Mouse (Mus musculus) stomach, postnatal 0 days (tissue): ENCODE data around the gene Mapk11. TPM values are rescaled to one million over a fixed set of nuclear protein-coding genes. Genes with fewer than 3 reads are reported as not detected.

Experiments
- ATAC-seq: fragments of 200-750 bp; cut with Nextera tagmentation; 2 replicates; pipeline ENCODE4 v1.8.0; 2017; ENCODE audit not compliant: low FRiP score, low TSS enrichment
- DNase-seq: peaks from one replicate; pipeline ENCODE4 v3.0.0-alpha.2; 2016; ENCODE audit warnings: low spot score
- H3K27ac ChIP-seq: fragments of 300-500 bp; sonication (generic); replicated peaks from 2 replicates; pipeline ENCODE4 v1.5.1; 2014; ENCODE audit warnings: mild to moderate bottlenecking, control low read depth
- H3K27me3 ChIP-seq: fragments of 300-500 bp; sonication (generic); 2 replicates; pipeline ENCODE4 v1.6.1; 2014; ENCODE audit warnings: low read length; ENCODE audit not compliant: control insufficient read depth, insufficient read depth
- H3K36me3 ChIP-seq: fragments of 300-500 bp; sonication (generic); 2 replicates; pipeline ENCODE4 v1.6.1; 2014; ENCODE audit warnings: low read length, mixed read lengths; ENCODE audit not compliant: control insufficient read depth, insufficient read depth
- H3K4me1 ChIP-seq: fragments of 300-500 bp; sonication (generic); replicated peaks from 2 replicates; pipeline ENCODE4 v1.6.1; 2014; ENCODE audit warnings: antibody characterized with exemption; ENCODE audit not compliant: control insufficient read depth, insufficient read depth
- H3K4me2 ChIP-seq: fragments of 300-500 bp; sonication (generic); replicated peaks from 2 replicates; pipeline ENCODE4 v1.6.1; 2014; ENCODE audit warnings: low read depth, mild to moderate bottlenecking, control low read depth, moderate library complexity
- H3K4me3 ChIP-seq: fragments of 300-500 bp; sonication (generic); 2 replicates; pipeline ENCODE4 v1.5.1; 2014; ENCODE audit warnings: low read depth, low read length, control low read depth
- H3K9ac ChIP-seq: fragments of 300-500 bp; sonication (generic); 2 replicates; pipeline ENCODE4 v1.6.1; 2014; ENCODE audit warnings: mild to moderate bottlenecking, low read length, control low read depth, mixed read lengths
- H3K9me3 ChIP-seq: fragments of 300-500 bp; sonication (generic); 2 replicates; pipeline ENCODE4 v1.6.1; 2016; ENCODE audit warnings: low read length; ENCODE audit not compliant: control insufficient read depth
- CTCF ChIP-seq: IDR thresholded peaks from 2 replicates; pipeline ENCODE4 v1.5.1; 2016; ENCODE audit warnings: antibody characterized with exemption, low read depth, mild to moderate bottlenecking, moderate library complexity
- EP300 ChIP-seq: optimal IDR thresholded peaks from 2 replicates; pipeline ENCODE3; 2016; ENCODE audit warnings: antibody characterized with exemption
- WGBS: fragments of 180-500 bp; shearing (Covaris S2); extraction: QIAGEN DNeasy Blood & Tissue Kit; methylation state at CpG from one replicate; pipeline ENCODE4 v1.1.7; 2014; 5-methylcytosine and 5-hydroxymethylcytosine counted together
- polyA plus RNA-seq: library from polyadenylated mRNA; unstranded; fragments of >200 nt; fragmentation: Nextera tagmentation; extraction: Ambion mirVana; gene quantifications from 2 replicates; pipeline ENCODE4 v1.2.1, GENCODE M21; 2015

Mapk11 gene
- polyA plus RNA-seq, 1 experiment from 2014 or later, result 2.1 TPM

- DNase-seq, result no peak
- Histone ChIP-seq H3K4me3 (no peak overlapping the region; the same call in 1 of the 2 replicates), H3K4me2 (no peak overlapping the region; the same call in 1 of the 2 replicates), H3K4me1 (peaks cover 5% of the 10 kb centered on the region), H3K27ac (no peak overlapping the region), H3K9me3 (no peaks in the 10 kb centered on the region), H3K27me3 (peaks cover 3% of the 10 kb centered on the region; the same call in 1 of the 2 replicates), H3K36me3 (no peaks in the 10 kb centered on the region), H3K9ac (no peak overlapping the region)
- TF ChIP-seq CTCF (no peak), EP300 (no peak)
- ATAC-seq, result peak; percentile 14; the same call in 1 of the 2 replicates
- WGBS, result 63% methylated on average over 24 of the region's 24 CpGs
Observed at GRCm38 (mm10) chr15:89145813-89146350, 3.5 kb downstream of the Mapk11 start.

- 77% methylated on average over 11 of the region's 11 CpGs for WGBS
- no peaks in the 10 kb centered on the region for H3K36me3 ChIP-seq
- no peak for TF ChIP-seq CTCF
- TF ChIP-seq EP300, result no peak
- no peak overlapping the region for H3K4me3 ChIP-seq
- H3K4me2 ChIP-seq, result no peak overlapping the region
- H3K9me3 ChIP-seq, result no peaks in the 10 kb centered on the region
- ATAC-seq, result no peak
- H3K27me3 ChIP-seq, result peaks cover 5% of the 10 kb centered on the region; the same call in 1 of the 2 replicates
- no peak overlapping the region for H3K27ac ChIP-seq
- no peak overlapping the region for H3K9ac ChIP-seq
- no peak for DNase-seq
- H3K4me1 ChIP-seq, result peaks cover 4% of the 10 kb centered on the region
Observed at GRCm38 (mm10) chr15:89144965-89145364, 4.5 kb downstream of the Mapk11 start.

- Histone ChIP-seq H3K9me3 (no peaks in the 10 kb centered on the region), H3K9ac (no peak overlapping the region), H3K27me3 (peaks cover 5% of the 10 kb centered on the region), H3K27ac (no peak overlapping the region), H3K4me3 (no peak overlapping the region), H3K36me3 (no peaks in the 10 kb centered on the region), H3K4me2 (no peak overlapping the region), H3K4me1 (no peaks in the 10 kb centered on the region)
- 56% methylated on average over 2 of the region's 2 CpGs for WGBS
- no peak for ATAC-seq
- TF ChIP-seq EP300, result no peak
- no peak for TF ChIP-seq CTCF
- DNase-seq, result no peak
Observed at GRCm38 (mm10) chr15:89143134-89143533, 6.3 kb downstream of the Mapk11 start.

GRCm38 (mm10) chr15:89141905-89142304 is 7.5 kb downstream of the Mapk11 start:
- TF ChIP-seq EP300, result no peak
- TF ChIP-seq CTCF, result no peak
- no peaks in the 10 kb centered on the region for H3K36me3 ChIP-seq
- H3K4me2 ChIP-seq, result no peak overlapping the region
- H3K9me3 ChIP-seq, result no peaks in the 10 kb centered on the region
- no peak overlapping the region for H3K9ac ChIP-seq
- no peak overlapping the region for H3K27ac ChIP-seq
- WGBS, result 54% methylated on average over 4 of the region's 4 CpGs
- no peak for DNase-seq
- no peak overlapping the region for H3K4me3 ChIP-seq
- ATAC-seq, result no peak
- peaks cover 5% of the 10 kb centered on the region for H3K27me3 ChIP-seq
- no peaks in the 10 kb centered on the region for H3K4me1 ChIP-seq

GRCm38 (mm10) chr15:89141443-89141842 is 8.0 kb downstream of the Mapk11 start:
- H3K27ac ChIP-seq, result no peak overlapping the region
- peaks cover 5% of the 10 kb centered on the region for H3K27me3 ChIP-seq
- TF ChIP-seq EP300 (no peak), CTCF (no peak)
- no peak for DNase-seq
- 23% methylated on average over 5 of the region's 5 CpGs for WGBS
- ATAC-seq, result no peak
- no peak overlapping the region for H3K9ac ChIP-seq
- H3K4me1 ChIP-seq, result no peaks in the 10 kb centered on the region
- H3K4me2 ChIP-seq, result no peak overlapping the region
- H3K4me3 ChIP-seq, result no peak overlapping the region
- H3K36me3 ChIP-seq, result no peaks in the 10 kb centered on the region
- H3K9me3 ChIP-seq, result no peaks in the 10 kb centered on the region

GRCm38 (mm10) chr15:89140659-89141252 is 8.7 kb downstream of the Mapk11 start, which contains the start of gene Mapk12:
TSS of gene Mapk12 (minus strand) at chr15:89140703.
- Histone ChIP-seq H3K27me3 (peaks cover 5% of the 10 kb centered on the region), H3K4me1 (no peaks in the 10 kb centered on the region), H3K9ac (peak within 1 kb of the TSS; percentile 61), H3K4me3 (peak within 1 kb of the TSS; percentile 53), H3K9me3 (no peaks in the 10 kb centered on the region), H3K36me3 (no peaks in the 10 kb centered on the region), H3K27ac (peak within 1 kb of the TSS; percentile 35; the same call in 1 of the 2 replicates), H3K4me2 (peak within 1 kb of the TSS; percentile 85)
- no peak for TF ChIP-seq CTCF
- peak; percentile 50 for ATAC-seq
- peak; percentile 55 for DNase-seq
- under 1% methylated on average over 21 of the region's 21 CpGs for WGBS
